Mouse (Mus musculus): ENCODE measurements around the gene Ssb.

GRCm38 (mm10) chr2:69897618-69898575 is 36.5 kb downstream of the Ssb start:
- peak; percentile 33 for TF ChIP-seq CTCF (IDR thresholded peaks at IDR 0.05)
- no peak for TF ChIP-seq EP300 (IDR thresholded peaks at IDR 0.05)
